Mouse (Mus musculus) cerebellum, adult 2 months (tissue): Measurements from ENCODE around the gene Rnf10.

Source experiments
- CTCF ChIP-seq: fragments of 200-500 bp; IDR thresholded peaks from 2 replicates; pipeline ENCODE4 v1.5.1; 2011; ENCODE audit warnings: low read depth, mild to moderate bottlenecking, control low read depth, low read length, moderate library complexity, borderline replicate concordance; ENCODE audit not compliant: insufficient read depth
- POLR2A ChIP-seq: fragments of 200-500 bp; IDR thresholded peaks from 2 replicates; pipeline ENCODE4 v1.6.1; 2011; ENCODE audit warnings: low read length, control low read depth, borderline replicate concordance; ENCODE audit not compliant: insufficient read depth

- TF ChIP-seq CTCF (no peak), POLR2A (no peak)
Observed at GRCm38 (mm10) chr5:115274353-115274752, 1.7 kb upstream of the Rnf10 start.
